Mouse (Mus musculus) spleen, embryonic (tissue): ENCODE data around the gene Aaed1.

Experiments
- CTCF ChIA-PET: fragments of 350-600 bp; sonication (Branson Sonifier 250); formaldehyde crosslinking; loops from one replicate; lab custom pipeline; 2022; lab: Charles Lee

Aaed1 gene

GRCm38 (mm10) chr13:64312024-64312915, at the start of gene Aaed1:
TSS of gene Aaed1 (minus strand) at chr13:64312710.
- CTCF ChIA-PET: interaction anchor here (0.6 to 0.7 kb wide), 3 partner anchors 27 to 150 kb away, joined by 3 to 5 read pairs (median 3); no protein-coding TSS in a partner anchor

GRCm38 (mm10) chr13:64362139-64362538, 49.6 kb upstream of the Aaed1 start:
- CTCF ChIA-PET: interaction anchor here (0.6 kb wide), 1 partner anchor 79 kb away, joined by 3 read pairs; no protein-coding TSS in a partner anchor

GRCm38 (mm10) chr13:64361020-64361419, 48.5 kb upstream of the Aaed1 start:
- CTCF ChIA-PET: no interaction called here

GRCm38 (mm10) chr13:64359702-64360101, 47.2 kb upstream of the Aaed1 start:
- CTCF ChIA-PET: interaction anchor here (0.6 kb wide), 1 partner anchor 14 kb away, joined by 6 read pairs; no protein-coding TSS in a partner anchor

DNA sequence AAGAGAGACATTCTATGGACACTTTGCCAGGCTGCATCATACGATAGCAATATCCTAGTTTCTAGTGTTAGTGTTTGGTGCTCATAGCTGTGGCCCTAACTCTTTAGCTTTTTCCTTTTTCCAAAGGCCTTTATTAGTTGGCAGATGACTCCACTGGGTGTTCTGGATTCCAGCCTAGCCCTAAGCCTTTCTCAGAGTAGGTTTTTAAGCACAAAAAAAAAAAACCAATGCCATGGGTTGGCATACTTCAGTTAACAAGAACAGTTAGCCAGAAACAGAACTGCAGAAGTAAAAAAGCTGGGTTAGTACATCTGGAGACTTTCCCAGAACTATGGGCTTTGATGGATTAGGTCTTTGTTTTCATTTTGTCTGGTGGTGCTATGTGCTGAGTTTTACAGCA, 46.0 kb upstream of the Aaed1 start:
- CTCF ChIA-PET: no interaction called here

DNA sequence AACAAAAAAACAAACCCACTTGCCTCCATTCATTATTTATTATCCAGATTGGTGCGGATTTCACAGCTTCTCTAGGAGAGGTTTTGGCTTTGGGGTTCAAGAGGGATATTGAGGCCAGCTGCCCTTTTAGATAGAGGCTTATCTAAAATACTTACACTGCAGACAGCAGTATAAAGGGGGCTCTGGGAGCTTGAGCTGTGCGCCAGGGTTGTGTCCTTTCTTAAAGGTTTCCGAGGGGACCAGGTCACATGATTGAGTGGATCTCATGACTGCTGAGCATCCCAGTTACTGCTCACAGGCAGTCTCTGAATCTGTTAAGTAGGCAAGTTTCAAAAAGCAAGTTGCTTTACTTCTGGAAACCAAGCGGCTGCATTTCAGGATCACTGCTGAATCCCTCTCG, 44.9 kb upstream of the Aaed1 start:
- CTCF ChIA-PET: no interaction called here

GRCm38 (mm10) chr13:64349474-64349873, 37.0 kb upstream of the Aaed1 start:
- CTCF ChIA-PET: interaction anchor here (0.5 kb wide), 1 partner anchor 37 kb away, joined by 5 read pairs; the partner anchor contains the start of gene Aaed1

DNA sequence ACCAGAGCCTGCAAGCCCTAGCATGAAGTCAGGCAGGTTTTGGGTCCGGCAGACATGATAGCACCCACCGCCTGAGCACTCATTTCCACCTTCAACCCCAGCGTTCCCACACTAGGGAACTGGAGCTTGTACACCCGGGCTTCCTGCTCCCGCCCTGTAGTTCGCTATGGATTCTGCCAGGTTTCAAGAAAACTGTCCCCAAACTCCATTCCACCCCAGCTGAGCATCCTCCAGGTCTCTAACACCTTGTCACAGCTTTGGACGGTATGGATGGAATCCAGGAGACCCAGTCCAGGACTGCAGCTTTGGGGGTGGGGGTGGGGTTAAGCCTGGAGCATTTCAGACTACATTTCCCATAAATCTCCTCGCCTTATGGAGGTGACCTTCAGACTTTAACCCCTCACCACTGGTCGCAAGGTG, 31.6 kb upstream of the Aaed1 start:
- CTCF ChIA-PET: no interaction called here

DNA sequence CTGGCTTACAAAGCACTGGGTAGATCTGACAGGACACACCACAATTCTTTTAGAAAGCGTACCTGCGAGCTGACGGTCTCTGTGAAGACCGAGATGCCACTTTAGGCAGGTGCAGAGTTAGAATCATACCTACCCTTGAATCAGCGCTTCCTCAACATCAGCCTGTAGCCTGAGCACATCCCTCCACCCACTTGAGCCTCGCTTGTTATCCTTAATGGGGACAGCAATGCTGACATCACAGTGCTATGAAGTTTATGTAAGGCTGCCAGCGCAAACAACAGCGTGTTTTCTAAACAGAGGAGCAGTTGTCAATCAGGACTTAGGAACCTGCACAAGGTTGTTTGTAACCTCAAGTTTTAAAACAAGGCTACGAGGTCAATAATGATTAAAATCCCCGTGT, 31.1 kb upstream of the Aaed1 start:
- CTCF ChIA-PET: no interaction called here

DNA sequence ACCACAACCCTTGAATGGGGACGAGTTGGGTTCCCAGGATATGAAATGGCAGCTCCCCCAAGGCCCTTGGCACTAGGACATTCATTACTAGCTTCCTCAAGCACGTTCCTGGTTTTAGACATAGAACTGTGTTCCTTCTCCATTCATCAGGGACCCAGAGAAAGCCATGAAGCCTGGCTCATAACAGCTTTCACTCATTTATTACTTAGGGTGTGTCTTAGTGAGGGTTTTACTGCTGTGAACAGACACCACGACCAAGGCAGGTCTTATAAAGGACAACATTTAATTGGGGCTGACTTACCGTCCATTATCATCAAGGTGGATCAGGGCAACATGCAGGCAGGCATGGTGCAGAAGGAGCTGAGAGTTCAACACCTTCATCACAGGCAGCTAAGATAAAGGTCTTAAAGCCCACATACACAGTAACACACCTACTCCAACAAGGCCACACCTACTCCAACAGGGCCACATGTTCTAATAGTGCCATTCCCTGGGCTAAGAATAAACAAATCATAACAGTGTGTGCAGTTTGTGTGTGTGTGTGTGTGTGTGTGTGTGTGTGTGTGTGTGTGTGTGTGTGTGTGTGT, 23.1 kb upstream of the Aaed1 start:
- CTCF ChIA-PET: no interaction called here

- CTCF ChIA-PET: no interaction called here
Measured at GRCm38 (mm10) chr13:64333102-64333501, 20.6 kb upstream of the Aaed1 start.

DNA sequence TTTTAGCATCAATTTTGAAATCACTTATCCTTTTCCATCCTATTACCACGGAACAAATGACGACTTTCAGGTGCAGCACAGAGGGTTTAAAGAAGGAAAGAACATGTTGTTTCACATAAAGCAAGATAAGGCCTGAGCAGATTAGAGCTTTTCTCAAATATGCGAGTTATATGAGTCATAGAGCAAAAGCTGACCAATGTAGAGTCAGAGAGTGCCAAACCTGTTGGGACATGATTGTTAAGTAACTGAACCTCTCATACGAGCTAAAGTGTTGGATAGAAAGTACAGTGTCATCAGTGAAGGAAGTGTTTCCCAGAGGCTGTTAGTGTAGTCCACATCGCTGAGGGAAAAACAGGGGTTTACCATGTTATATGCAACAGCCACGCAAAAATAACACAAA, 19.8 kb upstream of the Aaed1 start:
- CTCF ChIA-PET: no interaction called here

- CTCF ChIA-PET: no interaction called here
Measured at GRCm38 (mm10) chr13:64322561-64323281, 10.2 kb upstream of the Aaed1 start.

- CTCF ChIA-PET: no interaction called here
Measured at GRCm38 (mm10) chr13:64320334-64320733, 7.8 kb upstream of the Aaed1 start.

DNA sequence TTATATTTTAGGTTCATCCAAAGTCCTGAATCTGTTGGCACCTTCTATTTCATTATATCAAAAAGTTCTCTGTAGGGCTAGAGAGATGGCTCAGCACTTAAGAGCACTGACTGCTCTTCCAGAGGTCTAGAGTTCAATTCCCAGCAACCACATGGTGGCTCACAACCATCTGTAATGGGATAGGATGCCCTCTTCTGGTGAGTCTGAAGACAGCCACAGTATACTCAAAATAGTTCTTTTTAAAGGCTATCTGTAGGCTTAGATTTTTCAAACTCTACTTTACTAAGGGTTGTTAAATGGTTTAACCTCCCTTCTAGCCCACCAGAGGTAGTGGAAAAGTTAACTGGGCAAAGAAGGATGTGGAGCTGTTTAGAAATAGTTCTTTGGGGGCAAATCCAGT, 7.3 kb upstream of the Aaed1 start:
- CTCF ChIA-PET: no interaction called here

GRCm38 (mm10) chr13:64318355-64318754, 5.8 kb upstream of the Aaed1 start:
- CTCF ChIA-PET: no interaction called here

DNA sequence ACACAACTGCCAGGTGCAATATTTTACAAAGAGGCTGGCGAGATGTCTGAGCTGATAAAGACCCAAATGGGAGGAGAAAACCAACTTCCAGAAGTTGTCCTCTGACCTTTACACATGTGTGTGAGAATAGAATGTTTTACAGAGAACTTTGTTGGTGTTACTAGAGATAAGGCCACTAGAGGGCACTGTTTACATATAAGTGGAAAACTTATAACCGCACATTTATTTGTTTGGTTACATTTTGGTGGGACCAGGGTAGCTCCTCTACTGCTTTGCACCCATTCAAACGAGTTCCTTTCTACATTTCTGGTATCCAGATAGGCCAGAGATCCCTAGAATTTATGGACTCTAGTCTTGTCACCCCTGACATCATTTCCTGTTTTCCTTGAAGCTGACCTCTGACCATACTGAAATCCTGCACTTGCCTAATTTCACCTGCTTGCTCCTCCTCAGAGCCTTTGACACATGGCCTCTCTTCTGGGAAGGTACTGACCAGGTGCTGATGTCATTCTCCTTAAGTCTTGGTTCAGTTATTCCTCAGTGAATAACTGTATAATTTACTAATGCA, 3.1 kb upstream of the Aaed1 start:
- CTCF ChIA-PET: interaction anchor here (0.9 to 1.1 kb wide), 2 partner anchors 15 to 886 kb away, joined by 3 to 4 read pairs; no protein-coding TSS in a partner anchor

DNA sequence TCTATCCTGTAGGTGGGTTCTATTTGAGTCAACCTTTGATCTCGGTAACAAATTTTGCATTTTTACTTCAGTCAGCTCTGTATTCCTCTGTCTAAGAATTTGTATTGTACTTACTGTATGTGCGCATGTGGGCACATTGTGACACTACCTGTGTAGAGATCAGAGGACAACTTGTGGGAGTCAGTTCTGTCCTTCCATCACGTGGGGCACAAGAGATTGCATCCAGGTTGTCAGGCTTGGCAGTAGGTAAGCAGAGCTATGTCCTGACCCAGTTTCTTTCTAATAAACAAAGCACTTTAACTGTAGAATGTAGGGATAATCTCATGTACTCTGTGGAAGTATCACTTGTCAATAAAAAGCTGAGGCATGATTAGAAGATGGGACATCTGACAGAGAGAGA, 1.5 kb upstream of the Aaed1 start:
- CTCF ChIA-PET: interaction anchor here (0.6 kb wide), 1 partner anchor 441 kb away, joined by 3 read pairs; no protein-coding TSS in a partner anchor

DNA sequence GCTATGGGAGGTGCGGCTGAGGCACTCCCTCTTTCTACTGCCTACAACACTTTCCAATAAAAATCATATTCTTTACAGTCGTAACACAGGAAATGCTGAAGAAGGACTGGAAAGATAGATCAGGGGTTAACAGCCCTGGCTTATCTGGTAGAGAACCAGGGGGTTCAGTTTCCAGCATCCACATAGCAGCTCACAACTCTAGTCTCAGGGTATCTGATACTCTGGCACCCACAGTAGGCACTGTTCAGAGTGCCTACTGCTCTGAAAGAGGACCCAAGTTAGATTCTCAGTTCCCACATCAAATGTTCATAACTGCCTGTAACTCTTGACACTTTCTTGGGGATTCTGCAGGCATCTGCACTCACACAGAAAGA, 393 bp upstream of the Aaed1 start:
- CTCF ChIA-PET: interaction anchor here (0.6 kb wide), 2 partner anchors 27 to 151 kb away, joined by 3 read pairs; no protein-coding TSS in a partner anchor

- CTCF ChIA-PET: no interaction called here
Measured at GRCm38 (mm10) chr13:64311266-64311665, 1.2 kb downstream of the Aaed1 start.

GRCm38 (mm10) chr13:64310585-64310984, 1.9 kb downstream of the Aaed1 start:
- CTCF ChIA-PET: interaction anchor here (1.6 kb wide), 1 partner anchor 60 kb away, joined by 9 read pairs; no protein-coding TSS in a partner anchor
